Mouse (Mus musculus): Measurements from ENCODE around the gene Nkd1. TPM values are rescaled to one million over a fixed set of nuclear protein-coding genes. Genes with fewer than 3 reads are reported as not detected.

Gene Nkd1
- total RNA-seq, 2 experiments from 2014 or later, result 13.7 to 14.1 TPM

GRCm38 (mm10) chr8:88604065-88605038 lies 83.2 kb downstream of the Nkd1 start:
- H3K4me3 ChIP-seq, result no peak overlapping the region
- no peak for TF ChIP-seq CTCF (IDR thresholded peaks at IDR 0.05)
- intact Hi-C loops (cut with DNase I), result no loop called here
- H3K27ac ChIP-seq, result no peak overlapping the region
- peak; percentile 23 to 47 for DNase-seq (ENCODE audit: extremely low spot score in 1 of 2, low spot score in 2 of 2)

GRCm38 (mm10) chr8:88605361-88606040 lies 84.3 kb downstream of the Nkd1 start:
- no peak for TF ChIP-seq CTCF (IDR thresholded peaks at IDR 0.05)
- DNase-seq (ENCODE audit: extremely low spot score in 1 of 2, low spot score in 2 of 2), result no peak
- Histone ChIP-seq H3K4me3 (no peak overlapping the region), H3K27ac (no peak overlapping the region)
- intact Hi-C loops (cut with DNase I), result no loop called here

- intact Hi-C loops (cut with DNase I), result no loop called here
- Histone ChIP-seq H3K4me3 (no peak overlapping the region), H3K27ac (no peak overlapping the region)
- DNase-seq (ENCODE audit: extremely low spot score in 1 of 2, low spot score in 2 of 2), result no peak
- no peak for TF ChIP-seq CTCF (IDR thresholded peaks at IDR 0.05)
Observed at GRCm38 (mm10) chr8:88609036-88609435, 87.9 kb downstream of the Nkd1 start.

- no peak overlapping the region for H3K4me3 ChIP-seq
- intact Hi-C loops (cut with DNase I), result no loop called here
Observed at GRCm38 (mm10) chr8:88610271-88610670, 89.1 kb downstream of the Nkd1 start.

GRCm38 (mm10) chr8:88614981-88615380 lies 93.8 kb downstream of the Nkd1 start:
- no peak for TF ChIP-seq CTCF (IDR thresholded peaks at IDR 0.05)
- no peak overlapping the region for H3K27ac ChIP-seq
- DNase-seq (ENCODE audit: extremely low spot score in 1 of 2, low spot score in 2 of 2), result no peak
- H3K4me3 ChIP-seq, result no peak overlapping the region
- intact Hi-C loops (cut with DNase I), result no loop called here

More at GRCm38 (mm10) chr8:88610271-88610670, 89.1 kb downstream of the Nkd1 start:
- DNase-seq (ENCODE audit: extremely low spot score in 1 of 2, low spot score in 2 of 2), result no peak
- TF ChIP-seq CTCF (IDR thresholded peaks at IDR 0.05), result no peak
- H3K27ac ChIP-seq, result no peak overlapping the region

GRCm38 (mm10) chr8:88618612-88619011 lies 97.5 kb downstream of the Nkd1 start:
- TF ChIP-seq CTCF (IDR thresholded peaks at IDR 0.05), result no peak
- intact Hi-C loops (cut with DNase I), result no loop called here
- DNase-seq (ENCODE audit: extremely low spot score in 1 of 2, low spot score in 2 of 2), result no peak
- Histone ChIP-seq H3K27ac (no peak overlapping the region), H3K4me3 (no peak overlapping the region)

GRCm38 (mm10) chr8:88619513-88619912 lies 98.4 kb downstream of the Nkd1 start:
- intact Hi-C loops (cut with DNase I), result no loop called here
- H3K4me3 ChIP-seq, result no peak overlapping the region
- TF ChIP-seq CTCF (IDR thresholded peaks at IDR 0.05), result peak; percentile 54
- H3K27ac ChIP-seq, result no peak overlapping the region
- no peak for DNase-seq (ENCODE audit: extremely low spot score in 1 of 2, low spot score in 2 of 2)

- no peak for TF ChIP-seq CTCF (IDR thresholded peaks at IDR 0.05)
- DNase-seq (ENCODE audit: extremely low spot score in 1 of 2, low spot score in 2 of 2), result no peak
- Histone ChIP-seq H3K4me3 (no peak overlapping the region), H3K27ac (no peak overlapping the region)
- intact Hi-C loops (cut with DNase I), result loop anchor here (1.0 to 5.0 kb wide), 7 partner anchors 54 to 350 kb away; partner anchors contain the start of genes Brd7 and Nkd1
Observed at GRCm38 (mm10) chr8:88620931-88621330, 99.8 kb downstream of the Nkd1 start.

- Histone ChIP-seq H3K27ac (no peak overlapping the region), H3K4me3 (no peak overlapping the region)
- intact Hi-C loops (cut with DNase I), result loop anchor here (1.0 to 5.0 kb wide), 7 partner anchors 54 to 351 kb away; partner anchors contain the start of genes Brd7 and Nkd1
- DNase-seq (ENCODE audit: extremely low spot score in 1 of 2, low spot score in 2 of 2), result peak; percentile 69 to 82
- TF ChIP-seq CTCF (IDR thresholded peaks at IDR 0.05), result peak; percentile 90
Observed at GRCm38 (mm10) chr8:88621408-88621807, 100.3 kb downstream of the Nkd1 start.

GRCm38 (mm10) chr8:88623351-88623750 lies 102.2 kb downstream of the Nkd1 start:
- intact Hi-C loops (cut with DNase I), result loop anchor here (5.0 kb wide), 4 partner anchors 56 to 171 kb away; partner anchors contain the start of gene Nkd1
- no peak for DNase-seq (ENCODE audit: extremely low spot score in 1 of 2, low spot score in 2 of 2)

GRCm38 (mm10) chr8:88624276-88624675 lies 103.1 kb downstream of the Nkd1 start:
- no peak for DNase-seq (ENCODE audit: extremely low spot score in 1 of 2, low spot score in 2 of 2)
- H3K4me3 ChIP-seq, result no peak overlapping the region
- no peak overlapping the region for H3K27ac ChIP-seq
- intact Hi-C loops (cut with DNase I), result loop anchor here (5.0 kb wide), 4 partner anchors 57 to 172 kb away; partner anchors contain the start of gene Nkd1
- TF ChIP-seq CTCF (IDR thresholded peaks at IDR 0.05), result no peak

More at GRCm38 (mm10) chr8:88623351-88623750, 102.2 kb downstream of the Nkd1 start:
- H3K27ac ChIP-seq, result no peak overlapping the region
- TF ChIP-seq CTCF (IDR thresholded peaks at IDR 0.05), result no peak
- no peak overlapping the region for H3K4me3 ChIP-seq

- DNase-seq (ENCODE audit: extremely low spot score in 1 of 2, low spot score in 2 of 2), result no peak
- TF ChIP-seq CTCF (IDR thresholded peaks at IDR 0.05), result no peak
- no peak overlapping the region for H3K4me3 ChIP-seq
- intact Hi-C loops (cut with DNase I), result no loop called here
- no peak overlapping the region for H3K27ac ChIP-seq
Observed at GRCm38 (mm10) chr8:88626433-88626832, 105.3 kb downstream of the Nkd1 start.
